ENCODE assay signal across 8 mouse cellular contexts in genomic region chr1:74773136-74773535, GRCm38 (mm10). TPM values are rescaled to one million over a fixed set of nuclear protein-coding genes. Genes with fewer than 3 reads are reported as not detected.
DNase-seq lines count a peak whose midpoint lies in the region; ATAC-seq and TF ChIP-seq lines count a peak whose summit lies in the region.

No protein-coding gene starts in this region.

- H3K9ac ChIP-seq in hindbrain, embryonic 14.5 days: no peak overlapping the region
- H3K9ac ChIP-seq in limb, embryonic 13.5 days: no peak overlapping the region
- no peak overlapping the region for H3K9ac ChIP-seq in midbrain, embryonic 14.5 days (replicated peaks; ENCODE audit: low read length)
- H3K9ac ChIP-seq in stomach, embryonic 14.5 days (replicated peaks; ENCODE audit: low read depth, low read length): no peak overlapping the region

- DNase-seq in layer of hippocampus, adult 18-20 months (ENCODE audit: low spot score in 2 of 2): peak; percentile 37 to 55
- DNase-seq in layer of hippocampus, adult 9-11 months: no peak
- peak; percentile 45 for DNase-seq in cerebellum, adult 9-10 months
- peak; percentile 88 for DNase-seq in gastrocnemius, adult 2 months
- DNase-seq in hindbrain, embryonic 14.5 days (ENCODE audit: low spot score): peak; percentile 67
- peak; percentile 78 for DNase-seq in midbrain, embryonic 14.5 days

- no peaks in the 10 kb centered on the region for H3K9me3 ChIP-seq in hindbrain, embryonic 14.5 days (ENCODE audit: control insufficient read depth, low read length)
- no peaks in the 10 kb centered on the region for H3K9me3 ChIP-seq in limb, embryonic 13.5 days
- H3K9me3 ChIP-seq in midbrain, embryonic 14.5 days (ENCODE audit: control insufficient read depth, low read length): no peaks in the 10 kb centered on the region
- no peaks in the 10 kb centered on the region for H3K9me3 ChIP-seq in stomach, embryonic 14.5 days (ENCODE audit: control insufficient read depth, low read depth, low read length)

- peaks cover 96% of the 10 kb centered on the region for H3K27me3 ChIP-seq in hindbrain, embryonic 14.5 days (ENCODE audit: control insufficient read depth, insufficient read depth, low read length)
- H3K27me3 ChIP-seq in limb, embryonic 13.5 days: peaks cover 97% of the 10 kb centered on the region
- peaks cover 81% of the 10 kb centered on the region for H3K27me3 ChIP-seq in midbrain, embryonic 14.5 days (ENCODE audit: control insufficient read depth, insufficient read depth, low read length)
- H3K27me3 ChIP-seq in stomach, embryonic 14.5 days (ENCODE audit: control insufficient read depth, insufficient read depth, low read length): peaks cover 36% of the 10 kb centered on the region

- intact Hi-C loops in gastrocnemius, adult 2 months (cut with DNase I): no loop called here

- H3K4me1 ChIP-seq in hindbrain, embryonic 14.5 days (replicated peaks; ENCODE audit: control insufficient read depth, insufficient read depth, low read length): peaks cover 15% of the 10 kb centered on the region; the same call in 1 of the 2 replicates
- peaks cover 38% of the 10 kb centered on the region for H3K4me1 ChIP-seq in limb, embryonic 13.5 days
- H3K4me1 ChIP-seq in midbrain, embryonic 14.5 days (ENCODE audit: control insufficient read depth, insufficient read depth, low read length): peaks cover 17% of the 10 kb centered on the region; the same call in 1 of the 2 replicates
- H3K4me1 ChIP-seq in stomach, embryonic 14.5 days (ENCODE audit: control insufficient read depth, insufficient read depth, low read length): peaks cover 22% of the 10 kb centered on the region; the same call in 1 of the 2 replicates

- peak; percentile 80 for ATAC-seq in hindbrain, embryonic 14.5 days (ENCODE audit: low FRiP score)
- peak; percentile 89 for ATAC-seq in limb, embryonic 13.5 days (ENCODE audit: low FRiP score, low read depth)
- ATAC-seq in midbrain, embryonic 14.5 days (ENCODE audit: low FRiP score, low TSS enrichment): peak; percentile 52; the same call in 1 of the 2 replicates
- peak; percentile 90 for ATAC-seq in stomach, embryonic 14.5 days (ENCODE audit: insufficient number of reproducible peaks, insufficient read depth, low FRiP score, low read depth)

- under 1% methylated on average over 15 of the region's 15 CpGs for WGBS in hindbrain, embryonic 14.5 days
- under 1% methylated on average over 15 of the region's 15 CpGs for WGBS in limb, embryonic 13.5 days
- 2% methylated on average over 15 of the region's 15 CpGs for WGBS in midbrain, embryonic 14.5 days
- 0% methylated on average over 15 of the region's 15 CpGs for WGBS in stomach, embryonic 14.5 days

- peak overlapping the region; percentile 75 for H3K4me3 ChIP-seq in gastrocnemius, adult 2 months
- H3K4me3 ChIP-seq in hindbrain, embryonic 14.5 days (replicated peaks; ENCODE audit: low read length): peak overlapping the region; percentile 42; the same call in 1 of the 2 replicates
- H3K4me3 ChIP-seq in limb, embryonic 13.5 days: peak overlapping the region; percentile 54
- peak overlapping the region; percentile 41; the same call in 1 of the 2 replicates for H3K4me3 ChIP-seq in midbrain, embryonic 14.5 days (replicated peaks; ENCODE audit: low read depth, low read length)
- H3K4me3 ChIP-seq in stomach, embryonic 14.5 days (ENCODE audit: low read depth, low read length): peak overlapping the region; percentile 43; the same call in 1 of the 2 replicates

- H3K4me2 ChIP-seq in hindbrain, embryonic 14.5 days (replicated peaks): peak overlapping the region; percentile 75
- H3K4me2 ChIP-seq in limb, embryonic 13.5 days (replicated peaks): peak overlapping the region; percentile 89
- peak overlapping the region; percentile 84 for H3K4me2 ChIP-seq in midbrain, embryonic 14.5 days (ENCODE audit: low read length)
- H3K4me2 ChIP-seq in stomach, embryonic 14.5 days (replicated peaks; ENCODE audit: low read depth, low read length): peak overlapping the region; percentile 93

- no peak overlapping the region for H3K27ac ChIP-seq in gastrocnemius, adult 2 months
- H3K27ac ChIP-seq in hindbrain, embryonic 14.5 days: no peak overlapping the region
- no peak overlapping the region for H3K27ac ChIP-seq in limb, embryonic 13.5 days
- H3K27ac ChIP-seq in midbrain, embryonic 14.5 days (replicated peaks; ENCODE audit: low read depth, low read length): no peak overlapping the region
- no peak overlapping the region for H3K27ac ChIP-seq in stomach, embryonic 14.5 days (ENCODE audit: low read length)

- H3K36me3 ChIP-seq in hindbrain, embryonic 14.5 days (replicated peaks; ENCODE audit: control insufficient read depth, insufficient read depth): no peaks in the 10 kb centered on the region
- H3K36me3 ChIP-seq in limb, embryonic 13.5 days: no peaks in the 10 kb centered on the region
- H3K36me3 ChIP-seq in midbrain, embryonic 14.5 days (ENCODE audit: control insufficient read depth, insufficient read depth, low read length): no peaks in the 10 kb centered on the region
- H3K36me3 ChIP-seq in stomach, embryonic 14.5 days (ENCODE audit: control insufficient read depth, insufficient read depth, low read length): no peaks in the 10 kb centered on the region

- TF ChIP-seq CTCF in gastrocnemius, adult 2 months (IDR thresholded peaks at IDR 0.05): no peak

RNA-seq across cellular contexts. Expression of gene Wnt6, which starts 1.4 kb away (rescaled TPM):
- total RNA-seq in layer of hippocampus, adult 18-20 months (2021): under 1 TPM; 0.35 to 0.46 TPM
- under 1 TPM; 0.39 to 0.77 TPM for total RNA-seq in gastrocnemius, adult 2 months (2021)
- polyA plus RNA-seq in hindbrain, embryonic 14.5 days (2014; fragmentation: Nextera tagmentation; extraction: Ambion mirVana): 4.4 TPM in 2 replicates
- polyA plus RNA-seq in limb, embryonic 13.5 days (2015; fragmentation: Nextera tagmentation; extraction: Ambion mirVana): 39.7 and 51.8 TPM in 2 replicates
- polyA plus RNA-seq in midbrain, embryonic 14.5 days (2014; fragmentation: Nextera tagmentation; extraction: Ambion mirVana): 2.7 TPM in 1 of 2 replicates, not detected in the other
- 0.97 and 1.9 TPM in 2 replicates for polyA plus RNA-seq in stomach, embryonic 14.5 days (2014; fragmentation: Nextera tagmentation; extraction: Ambion mirVana)

RNA-seq across cellular contexts. Expression of gene Wnt10a, which starts 18.2 kb away (rescaled TPM):
- total RNA-seq in layer of hippocampus, adult 18-20 months (2021): 1 to 10 TPM; 3.4 to 3.7 TPM
- under 1 TPM in 1 of 2 experiments, not detected in 1; 0.39 TPM for total RNA-seq in gastrocnemius, adult 2 months (2021)
- polyA plus RNA-seq in hindbrain, embryonic 14.5 days (2014; fragmentation: Nextera tagmentation; extraction: Ambion mirVana): 0.13 and 0.21 TPM in 2 replicates
- polyA plus RNA-seq in limb, embryonic 13.5 days (2015; fragmentation: Nextera tagmentation; extraction: Ambion mirVana): 3.9 and 4.5 TPM in 2 replicates
- 0.11 and 0.36 TPM in 2 replicates for polyA plus RNA-seq in midbrain, embryonic 14.5 days (2014; fragmentation: Nextera tagmentation; extraction: Ambion mirVana)
- polyA plus RNA-seq in stomach, embryonic 14.5 days (2014; fragmentation: Nextera tagmentation; extraction: Ambion mirVana): 2.0 and 3.1 TPM in 2 replicates

RNA-seq across cellular contexts. Expression of gene Prkag3, which starts 24.1 kb away (rescaled TPM):
- total RNA-seq in layer of hippocampus, adult 18-20 months (2021): under 1 TPM; 0.28 to 0.30 TPM
- total RNA-seq in gastrocnemius, adult 2 months (2021): 100 to 1,000 TPM in 1 of 2 experiments, 10 to 100 TPM in 1; 61.6 to 111 TPM
- not detected in 2 replicates for polyA plus RNA-seq in hindbrain, embryonic 14.5 days (2014; fragmentation: Nextera tagmentation; extraction: Ambion mirVana)
- 1.9 and 2.1 TPM in 2 replicates for polyA plus RNA-seq in limb, embryonic 13.5 days (2015; fragmentation: Nextera tagmentation; extraction: Ambion mirVana)
- polyA plus RNA-seq in midbrain, embryonic 14.5 days (2014; fragmentation: Nextera tagmentation; extraction: Ambion mirVana): not detected in 2 replicates
- polyA plus RNA-seq in stomach, embryonic 14.5 days (2014; fragmentation: Nextera tagmentation; extraction: Ambion mirVana): 0.12 and 0.21 TPM in 2 replicates

RNA-seq across cellular contexts. Expression of gene Cyp27a1, which starts 59.8 kb away (rescaled TPM):
- 1 to 10 TPM; 4.8 to 5.2 TPM for total RNA-seq in layer of hippocampus, adult 18-20 months (2021)
- total RNA-seq in gastrocnemius, adult 2 months (2021): 10 to 100 TPM; 37.7 to 75.4 TPM
- polyA plus RNA-seq in hindbrain, embryonic 14.5 days (2014; fragmentation: Nextera tagmentation; extraction: Ambion mirVana): 1.9 and 3.2 TPM in 2 replicates
- 12.7 and 14.1 TPM in 2 replicates for polyA plus RNA-seq in limb, embryonic 13.5 days (2015; fragmentation: Nextera tagmentation; extraction: Ambion mirVana)
- polyA plus RNA-seq in midbrain, embryonic 14.5 days (2014; fragmentation: Nextera tagmentation; extraction: Ambion mirVana): 0.53 and 2.1 TPM in 2 replicates
- 7.1 and 10.6 TPM in 2 replicates for polyA plus RNA-seq in stomach, embryonic 14.5 days (2014; fragmentation: Nextera tagmentation; extraction: Ambion mirVana)
